Mouse (Mus musculus): Measurements from ENCODE around the gene Sema3a. TPM values are rescaled to one million over a fixed set of nuclear protein-coding genes. Genes with fewer than 3 reads are reported as not detected.
A peak's percentile ranks its signal among the peaks of the same experiment; 100 is the strongest.

Gene Sema3a
- 8.5 and 13.9 TPM in 2 replicates for polyA plus RNA-seq (2014; fragmentation: Nextera tagmentation; extraction: Ambion mirVana)

GRCm38 (mm10) chr5:13125241-13125692 lies at the start of gene Sema3a:
TSS of gene Sema3a (plus strand) at chr5:13125414.
- Histone ChIP-seq H3K27ac (replicated peaks; ENCODE audit: low read depth, low read length) (no peak within 1 kb of the TSS), H3K4me1 (ENCODE audit: control insufficient read depth, insufficient read depth, low read length) (peaks cover 5% of the 10 kb centered on the region; the same call in 1 of the 2 replicates), H3K9me3 (ENCODE audit: control insufficient read depth, low read length) (no peaks in the 10 kb centered on the region), H3K27me3 (ENCODE audit: control insufficient read depth, insufficient read depth, low read length) (no peaks in the 10 kb centered on the region), H3K4me3 (replicated peaks; ENCODE audit: low read depth, low read length) (no peak within 1 kb of the TSS), H3K4me2 (ENCODE audit: low read length) (peak within 1 kb of the TSS; percentile 38), H3K9ac (replicated peaks; ENCODE audit: low read length) (no peak within 1 kb of the TSS), H3K36me3 (ENCODE audit: control insufficient read depth, insufficient read depth, low read length) (no peaks in the 10 kb centered on the region)
- 62% methylated on average over 13 of the region's 13 CpGs for WGBS
- peak; percentile 26 for DNase-seq
- peak; percentile 57 for ATAC-seq (ENCODE audit: low FRiP score, low TSS enrichment)

DNA sequence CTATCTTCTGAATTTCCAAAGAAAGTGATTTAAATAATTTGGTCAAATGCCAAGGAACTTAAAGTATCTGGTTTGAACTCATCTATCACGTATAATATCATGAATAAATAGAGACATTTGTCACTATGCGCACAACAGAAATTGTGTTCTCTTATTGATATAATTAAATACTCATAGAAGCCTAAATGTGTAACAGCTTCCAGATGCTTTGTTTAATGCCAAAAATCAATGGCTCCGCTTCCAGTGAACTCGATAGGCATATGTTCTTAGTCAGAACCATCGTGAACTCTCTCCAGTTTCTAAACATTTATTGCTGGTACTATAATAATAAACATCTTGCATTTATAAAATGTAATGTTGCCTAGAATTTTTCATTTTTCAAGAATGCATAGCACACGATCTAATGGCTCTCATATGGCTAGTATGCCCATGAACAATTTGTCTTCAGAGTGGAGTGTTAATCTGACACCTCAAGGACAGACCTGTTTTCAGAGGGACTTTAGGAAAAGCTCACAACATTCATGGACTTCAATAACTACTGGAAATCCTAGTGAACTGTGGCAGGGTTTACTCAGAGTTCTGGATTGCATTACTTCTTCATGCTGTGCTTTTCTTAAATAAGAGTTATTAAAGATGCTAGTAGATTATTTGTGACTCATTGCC lies 40.3 kb upstream of the Sema3a start:
- Histone ChIP-seq H3K9ac (replicated peaks; ENCODE audit: low read length) (no peak overlapping the region), H3K4me2 (ENCODE audit: low read length) (no peak overlapping the region), H3K27me3 (ENCODE audit: control insufficient read depth, insufficient read depth, low read length) (no peaks in the 10 kb centered on the region), H3K36me3 (ENCODE audit: control insufficient read depth, insufficient read depth, low read length) (no peaks in the 10 kb centered on the region), H3K4me3 (replicated peaks; ENCODE audit: low read depth, low read length) (no peak overlapping the region), H3K4me1 (ENCODE audit: control insufficient read depth, insufficient read depth, low read length) (no peaks in the 10 kb centered on the region), H3K9me3 (ENCODE audit: control insufficient read depth, low read length) (no peaks in the 10 kb centered on the region), H3K27ac (replicated peaks; ENCODE audit: low read depth, low read length) (no peak overlapping the region)
- DNase-seq (no peak), ATAC-seq (ENCODE audit: low FRiP score, low TSS enrichment) (no peak)
- WGBS: 90% methylated on average over 6 of the region's 6 CpGs

- H3K27ac ChIP-seq (replicated peaks; ENCODE audit: low read depth, low read length): no peak overlapping the region
- no peaks in the 10 kb centered on the region for H3K4me1 ChIP-seq (ENCODE audit: control insufficient read depth, insufficient read depth, low read length)
- H3K9ac ChIP-seq (replicated peaks; ENCODE audit: low read length): no peak overlapping the region
- H3K27me3 ChIP-seq (ENCODE audit: control insufficient read depth, insufficient read depth, low read length): no peaks in the 10 kb centered on the region
- H3K36me3 ChIP-seq (ENCODE audit: control insufficient read depth, insufficient read depth, low read length): no peaks in the 10 kb centered on the region
- no peaks in the 10 kb centered on the region for H3K9me3 ChIP-seq (ENCODE audit: control insufficient read depth, low read length)
- H3K4me3 ChIP-seq (replicated peaks; ENCODE audit: low read depth, low read length): no peak overlapping the region
- no peak overlapping the region for H3K4me2 ChIP-seq (ENCODE audit: low read length)
- DNase-seq (no peak), ATAC-seq (ENCODE audit: low FRiP score, low TSS enrichment) (no peak)
- WGBS: 98% methylated on average over 1 of the region's 1 CpGs
Observed at GRCm38 (mm10) chr5:13090431-13090830, 34.8 kb upstream of the Sema3a start.

DNA sequence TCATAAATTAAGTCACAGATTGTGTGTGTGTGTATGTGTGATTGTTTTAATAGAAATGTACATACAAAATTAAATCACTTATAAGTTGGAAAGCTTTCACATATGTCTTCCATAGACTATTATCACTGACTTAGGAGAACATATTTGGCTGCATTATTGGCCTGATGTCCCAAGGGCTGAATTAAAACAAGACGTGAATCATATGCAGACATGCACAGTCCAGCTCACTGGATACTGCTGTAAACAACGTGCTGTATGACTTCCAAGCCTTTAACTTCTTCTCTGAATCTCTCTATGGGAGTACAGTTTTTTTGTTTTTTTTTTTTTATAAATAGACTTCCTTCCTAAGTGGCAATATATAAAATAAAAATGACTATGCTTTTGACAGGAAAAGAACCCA lies 15.7 kb upstream of the Sema3a start:
- H3K36me3 ChIP-seq (ENCODE audit: control insufficient read depth, insufficient read depth, low read length): no peaks in the 10 kb centered on the region
- no peaks in the 10 kb centered on the region for H3K27me3 ChIP-seq (ENCODE audit: control insufficient read depth, insufficient read depth, low read length)
- no peak overlapping the region for H3K4me3 ChIP-seq (replicated peaks; ENCODE audit: low read depth, low read length)
- H3K4me1 ChIP-seq (ENCODE audit: control insufficient read depth, insufficient read depth, low read length): no peaks in the 10 kb centered on the region
- ATAC-seq (ENCODE audit: low FRiP score, low TSS enrichment) (no peak), DNase-seq (no peak)
- H3K27ac ChIP-seq (replicated peaks; ENCODE audit: low read depth, low read length): no peak overlapping the region
- WGBS: 82% methylated on average over 2 of the region's 2 CpGs
- no peak overlapping the region for H3K9ac ChIP-seq (replicated peaks; ENCODE audit: low read length)
- no peaks in the 10 kb centered on the region for H3K9me3 ChIP-seq (ENCODE audit: control insufficient read depth, low read length)
- no peak overlapping the region for H3K4me2 ChIP-seq (ENCODE audit: low read length)

GRCm38 (mm10) chr5:13117236-13117635 lies 8.0 kb upstream of the Sema3a start:
- Histone ChIP-seq H3K27ac (replicated peaks; ENCODE audit: low read depth, low read length) (no peak overlapping the region), H3K4me3 (replicated peaks; ENCODE audit: low read depth, low read length) (no peak overlapping the region), H3K4me1 (ENCODE audit: control insufficient read depth, insufficient read depth, low read length) (no peaks in the 10 kb centered on the region), H3K27me3 (ENCODE audit: control insufficient read depth, insufficient read depth, low read length) (no peaks in the 10 kb centered on the region), H3K36me3 (ENCODE audit: control insufficient read depth, insufficient read depth, low read length) (no peaks in the 10 kb centered on the region), H3K4me2 (ENCODE audit: low read length) (no peak overlapping the region), H3K9ac (replicated peaks; ENCODE audit: low read length) (no peak overlapping the region), H3K9me3 (ENCODE audit: control insufficient read depth, low read length) (no peaks in the 10 kb centered on the region)
- no peak for ATAC-seq (ENCODE audit: low FRiP score, low TSS enrichment)
- WGBS: 72% methylated on average over 8 of the region's 8 CpGs
- no peak for DNase-seq

DNA sequence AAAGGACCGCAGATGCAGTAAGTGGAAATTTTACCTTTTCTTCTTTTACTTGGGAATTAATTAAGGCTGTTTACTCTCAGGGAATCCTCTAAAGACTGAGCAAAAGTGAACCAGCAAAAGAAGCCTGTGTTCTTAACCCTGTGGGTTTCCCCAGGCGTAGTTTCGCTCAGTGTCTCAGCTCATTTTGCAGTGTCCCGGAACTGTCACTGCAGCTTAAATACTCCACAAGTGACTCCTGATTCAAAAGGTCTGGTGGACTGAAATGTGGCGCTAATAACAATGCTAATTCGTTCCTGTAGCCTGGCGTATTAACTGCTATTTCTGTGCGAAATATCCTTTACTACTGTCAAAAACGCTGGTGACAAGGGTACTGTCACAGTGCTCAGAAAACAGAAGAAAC lies 543 bp downstream of the Sema3a start:
- H3K9me3 ChIP-seq (ENCODE audit: control insufficient read depth, low read length): no peaks in the 10 kb centered on the region
- no peaks in the 10 kb centered on the region for H3K36me3 ChIP-seq (ENCODE audit: control insufficient read depth, insufficient read depth, low read length)
- no peak overlapping the region for H3K27ac ChIP-seq (replicated peaks; ENCODE audit: low read depth, low read length)
- peak overlapping the region; percentile 38 for H3K4me2 ChIP-seq (ENCODE audit: low read length)
- no peaks in the 10 kb centered on the region for H3K27me3 ChIP-seq (ENCODE audit: control insufficient read depth, insufficient read depth, low read length)
- no peak overlapping the region for H3K9ac ChIP-seq (replicated peaks; ENCODE audit: low read length)
- peaks cover 5% of the 10 kb centered on the region; the same call in 1 of the 2 replicates for H3K4me1 ChIP-seq (ENCODE audit: control insufficient read depth, insufficient read depth, low read length)
- WGBS: 58% methylated on average over 9 of the region's 9 CpGs
- ATAC-seq (ENCODE audit: low FRiP score, low TSS enrichment) (peak; percentile 27; the same call in 1 of the 2 replicates), DNase-seq (peak; percentile 19)
- H3K4me3 ChIP-seq (replicated peaks; ENCODE audit: low read depth, low read length): no peak overlapping the region

GRCm38 (mm10) chr5:13126196-13126595 lies 982 bp downstream of the Sema3a start:
- Histone ChIP-seq H3K9me3 (ENCODE audit: control insufficient read depth, low read length) (no peaks in the 10 kb centered on the region), H3K9ac (replicated peaks; ENCODE audit: low read length) (no peak overlapping the region), H3K27me3 (ENCODE audit: control insufficient read depth, insufficient read depth, low read length) (no peaks in the 10 kb centered on the region), H3K27ac (replicated peaks; ENCODE audit: low read depth, low read length) (no peak overlapping the region), H3K36me3 (ENCODE audit: control insufficient read depth, insufficient read depth, low read length) (no peaks in the 10 kb centered on the region), H3K4me2 (ENCODE audit: low read length) (no peak overlapping the region), H3K4me1 (ENCODE audit: control insufficient read depth, insufficient read depth, low read length) (peaks cover 5% of the 10 kb centered on the region; the same call in 1 of the 2 replicates), H3K4me3 (replicated peaks; ENCODE audit: low read depth, low read length) (no peak overlapping the region)
- 92% methylated on average over 4 of the region's 4 CpGs for WGBS
- ATAC-seq (ENCODE audit: low FRiP score, low TSS enrichment) (no peak), DNase-seq (no peak)

DNA sequence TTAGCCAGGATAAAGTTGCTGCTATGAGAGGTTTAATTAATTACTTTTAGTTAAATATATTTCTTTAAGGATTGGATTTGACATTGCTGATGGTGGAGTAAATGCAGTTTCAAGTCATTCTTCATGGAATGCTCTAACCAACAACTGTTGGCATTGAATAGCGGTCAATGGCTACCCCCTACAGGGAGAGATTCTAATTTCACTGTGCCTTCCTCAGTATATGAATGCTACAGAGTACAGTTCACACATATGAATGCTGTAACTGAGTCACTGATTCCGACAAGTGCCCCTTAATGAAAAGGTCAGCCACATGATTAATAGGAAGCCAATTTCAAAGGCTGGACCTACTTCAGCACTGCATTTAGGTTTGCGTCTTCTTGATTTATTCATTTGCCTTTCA lies 1.9 kb downstream of the Sema3a start:
- peaks cover 5% of the 10 kb centered on the region; the same call in 1 of the 2 replicates for H3K4me1 ChIP-seq (ENCODE audit: control insufficient read depth, insufficient read depth, low read length)
- 89% methylated on average over 3 of the region's 3 CpGs for WGBS
- H3K4me2 ChIP-seq (ENCODE audit: low read length): no peak overlapping the region
- H3K27me3 ChIP-seq (ENCODE audit: control insufficient read depth, insufficient read depth, low read length): no peaks in the 10 kb centered on the region
- no peaks in the 10 kb centered on the region for H3K9me3 ChIP-seq (ENCODE audit: control insufficient read depth, low read length)
- ATAC-seq (ENCODE audit: low FRiP score, low TSS enrichment): no peak
- H3K36me3 ChIP-seq (ENCODE audit: control insufficient read depth, insufficient read depth, low read length): no peaks in the 10 kb centered on the region
- H3K9ac ChIP-seq (replicated peaks; ENCODE audit: low read length): no peak overlapping the region
- H3K4me3 ChIP-seq (replicated peaks; ENCODE audit: low read depth, low read length): no peak overlapping the region
- DNase-seq: no peak
- no peak overlapping the region for H3K27ac ChIP-seq (replicated peaks; ENCODE audit: low read depth, low read length)
